Mouse (Mus musculus): Measurements from ENCODE around the gene 2310061N02Rik.
"Not testable (repeated sequence)": the region's sequence is repeated elsewhere in the genome, so short reads cannot be mapped to it uniquely, and the experiment has no call there.

Gene 2310061N02Rik

GRCm38 (mm10) chr16:88707496-88708012 is at the start of gene 2310061N02Rik:
Gene 2310061N02Rik, minus strand, starts transcription at chr16:88707962.
- DNase-seq = no peak

DNA sequence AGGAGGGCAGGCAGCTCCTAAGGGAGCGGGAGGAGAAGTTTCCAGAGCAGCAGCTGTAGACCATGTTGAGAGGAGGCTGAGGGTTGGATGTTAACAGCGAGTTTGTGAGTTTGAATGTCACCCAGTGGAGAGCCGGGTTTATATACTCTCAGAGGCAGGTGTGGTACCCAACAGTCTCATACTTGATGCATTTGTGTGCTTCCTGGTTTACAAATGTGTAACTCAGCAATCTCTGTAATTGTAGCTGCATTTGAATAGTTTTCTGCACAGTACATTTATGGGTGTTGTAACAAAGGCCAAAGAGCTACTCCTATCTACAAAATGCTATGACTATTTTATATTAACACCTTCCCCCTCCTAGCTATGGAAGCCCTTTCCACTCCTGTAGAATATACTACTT is 43.8 kb upstream of the 2310061N02Rik start, which contains the start of gene Krtap13:
TSS of gene Krtap13 (minus strand) at position 101 of the 400 bp plus-strand sequence.
- not testable (repeated sequence) for DNase-seq

- no peak for DNase-seq
Observed at GRCm38 (mm10) chr16:88747943-88748342, 40.2 kb upstream of the 2310061N02Rik start.

- no peak for DNase-seq
Observed at GRCm38 (mm10) chr16:88744750-88745340, 37.1 kb upstream of the 2310061N02Rik start.

DNA sequence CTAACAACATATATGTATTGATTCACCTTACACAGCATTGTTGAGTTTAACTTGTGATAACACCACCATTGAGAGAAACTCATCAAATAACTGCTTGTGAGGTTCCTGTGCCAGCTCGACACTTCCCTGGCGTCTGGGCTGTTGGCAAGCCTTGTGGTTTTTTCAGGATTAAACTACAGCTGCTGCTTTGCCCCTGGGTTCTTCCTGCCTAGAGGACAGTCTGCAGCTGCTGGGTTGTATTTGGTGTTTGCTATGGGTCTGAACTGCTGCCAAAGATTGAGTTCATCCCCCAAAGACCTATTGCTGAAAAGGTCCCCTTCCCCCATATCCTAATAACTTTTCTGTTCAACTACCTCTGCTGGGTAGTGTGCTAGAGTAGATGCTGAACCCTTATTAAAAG is 27.6 kb upstream of the 2310061N02Rik start:
- no peak for DNase-seq

DNA sequence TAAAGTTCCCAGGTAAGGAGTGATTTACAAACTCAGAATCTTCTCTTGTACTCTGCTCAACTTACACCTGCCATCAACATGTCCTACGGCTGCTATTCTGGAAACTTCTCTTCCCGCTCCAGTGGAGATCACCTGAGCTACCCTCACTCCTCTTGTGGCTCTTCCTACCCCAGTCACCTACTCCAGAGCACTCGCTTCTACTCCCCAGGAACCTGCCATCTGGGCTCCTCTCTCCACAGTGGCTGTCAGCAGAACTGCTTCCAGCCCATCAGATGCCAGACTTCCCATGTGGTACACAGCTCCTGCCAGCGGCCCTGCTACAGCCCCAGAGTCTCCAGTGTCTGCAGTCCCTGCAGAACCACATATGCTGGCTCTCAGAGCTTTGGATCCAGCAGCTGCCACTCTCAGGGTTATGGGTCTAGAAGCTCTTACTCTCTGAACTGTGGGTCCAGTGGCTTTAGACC is 21.1 kb upstream of the 2310061N02Rik start, which contains the start of gene Krtap13-1:
TSS of gene Krtap13-1 (plus strand) at position 51 of the 464 bp plus-strand sequence.
- no peak for DNase-seq

DNA sequence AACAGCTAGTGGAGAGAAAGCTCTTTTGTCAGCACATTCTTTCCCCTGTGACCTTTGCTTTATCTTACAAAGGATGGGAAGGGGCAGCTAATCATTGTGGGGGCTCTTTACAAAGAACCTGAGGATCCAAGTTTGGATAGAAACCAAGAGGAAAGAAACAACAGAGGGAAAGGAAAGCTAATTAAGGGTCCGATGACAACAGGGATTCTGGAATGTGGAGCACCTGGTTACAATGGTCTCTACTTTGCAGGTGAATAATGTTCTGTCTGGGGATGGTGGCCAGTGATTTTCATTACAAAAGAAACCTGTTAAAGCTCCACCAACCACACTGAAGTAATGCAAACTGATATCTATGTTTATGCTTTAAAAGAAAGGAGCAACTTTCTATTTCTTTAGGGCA is 12.3 kb upstream of the 2310061N02Rik start:
- DNase-seq = no peak

DNA sequence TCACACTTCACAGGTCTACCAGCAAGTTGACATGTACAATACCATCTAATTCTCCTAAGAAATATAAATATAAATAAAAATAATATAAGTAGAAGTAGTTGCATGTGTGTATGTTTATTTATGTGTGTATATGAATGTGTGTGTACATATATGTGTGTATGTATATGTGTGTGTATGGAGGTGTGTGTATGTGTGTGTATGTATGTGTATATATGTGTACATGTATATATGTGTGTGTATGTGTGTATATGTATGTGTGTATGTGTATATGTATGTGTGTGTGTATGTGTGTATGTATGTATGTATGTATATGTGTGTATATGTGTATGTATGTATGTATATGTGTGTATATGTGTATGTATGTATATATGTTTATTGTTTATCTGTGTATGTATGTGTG is 8.8 kb upstream of the 2310061N02Rik start:
- DNase-seq = no peak

DNA sequence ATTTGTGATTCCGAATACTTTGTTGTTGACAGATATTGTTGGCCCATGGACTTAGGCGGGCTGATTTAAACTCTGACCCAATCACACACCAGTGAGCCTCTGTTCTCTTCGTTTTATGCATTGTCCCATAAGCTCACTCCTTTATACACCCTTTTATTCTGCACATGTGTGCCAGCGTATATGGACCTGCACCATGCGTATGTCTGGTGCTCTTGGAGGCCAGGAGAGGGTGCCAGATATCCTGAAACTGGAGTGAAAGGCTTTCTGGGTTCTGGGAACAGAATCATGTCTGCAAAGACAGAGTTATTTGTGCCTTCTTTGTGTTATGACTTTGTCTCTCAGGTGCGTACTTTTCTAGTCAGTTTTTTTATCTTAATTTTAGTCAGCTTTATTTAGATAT is 3.5 kb upstream of the 2310061N02Rik start:
- DNase-seq = no peak

DNA sequence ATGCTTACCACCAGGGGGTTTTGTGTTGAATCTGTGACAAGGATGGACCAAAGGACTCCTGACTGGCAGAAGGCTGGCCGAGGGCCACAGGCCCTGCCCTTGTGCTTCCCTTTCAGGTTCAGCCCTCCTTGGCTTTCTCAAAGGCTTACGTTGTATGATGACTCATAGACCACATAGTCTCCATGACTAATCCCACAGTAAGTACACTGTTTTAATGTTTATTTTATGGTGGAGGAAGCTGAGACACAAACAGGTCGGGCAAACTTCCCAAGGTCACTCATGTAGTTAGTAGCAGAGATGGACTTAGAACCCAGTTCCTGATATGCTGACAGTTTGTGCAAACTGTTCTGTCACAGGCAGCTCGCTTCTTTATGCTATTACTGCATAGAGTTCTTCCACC is 3.0 kb upstream of the 2310061N02Rik start:
- no peak for DNase-seq

DNA sequence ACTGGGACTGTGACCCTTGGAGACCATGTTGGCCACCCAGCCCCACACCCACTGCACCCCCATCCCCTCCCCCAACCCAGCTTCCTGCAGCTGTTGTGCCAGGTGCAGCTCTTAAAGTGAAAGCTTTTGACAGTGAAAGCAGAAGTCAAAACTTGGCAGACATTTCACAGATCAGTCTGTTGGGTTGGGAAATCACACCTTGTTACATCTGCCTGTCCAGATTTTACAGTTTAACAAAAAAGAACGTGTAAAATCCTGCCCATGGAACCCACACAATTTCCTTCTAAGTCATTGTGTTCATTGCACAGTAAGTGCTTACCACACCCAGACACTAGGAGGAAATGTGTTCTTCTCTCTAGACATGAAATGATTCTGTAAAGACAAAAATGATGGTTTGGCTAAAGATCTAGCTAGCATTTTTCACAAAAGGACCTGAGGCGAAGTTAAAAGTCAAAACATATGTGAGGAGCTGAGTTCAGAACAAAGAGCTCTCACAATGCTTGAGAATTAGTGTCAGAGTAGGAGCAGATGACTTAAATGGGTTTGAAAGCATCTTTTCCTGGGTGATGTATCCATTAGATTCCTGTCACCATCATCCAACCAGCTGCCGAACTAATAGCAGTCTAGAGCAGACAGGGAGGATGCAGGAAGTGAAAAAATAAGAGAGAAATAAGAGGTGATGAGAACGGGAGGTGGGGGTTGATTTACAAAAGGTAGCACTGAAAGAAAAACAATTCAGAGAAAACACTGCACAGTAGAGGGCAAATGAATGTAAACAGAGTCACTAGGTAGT is 6.5 kb downstream of the 2310061N02Rik start:
- peak; percentile 29 to 30 for DNase-seq

GRCm38 (mm10) chr16:88696256-88696655 is 11.5 kb downstream of the 2310061N02Rik start:
- no peak for DNase-seq

DNA sequence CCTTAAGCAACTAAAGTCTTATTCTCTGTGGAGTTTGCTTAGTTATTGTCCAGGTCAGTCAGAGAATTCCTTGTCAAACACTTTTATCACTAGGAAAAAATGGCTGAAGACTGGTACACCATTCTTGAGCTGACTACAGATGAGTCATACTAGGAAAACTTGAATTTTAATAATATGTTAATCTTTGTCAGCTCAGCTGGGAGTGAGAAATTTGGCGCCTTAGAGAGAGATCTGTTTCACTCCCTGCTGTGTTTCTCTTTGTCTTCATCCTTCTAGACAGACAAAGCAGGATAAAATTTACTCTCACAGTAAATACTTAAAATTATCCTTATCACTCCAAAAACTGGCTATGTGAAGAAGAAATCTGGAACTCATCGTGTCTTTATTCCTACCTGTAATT is 26.5 kb downstream of the 2310061N02Rik start:
- DNase-seq = no peak

GRCm38 (mm10) chr16:88679099-88679498 is 28.7 kb downstream of the 2310061N02Rik start:
- no peak for DNase-seq

DNA sequence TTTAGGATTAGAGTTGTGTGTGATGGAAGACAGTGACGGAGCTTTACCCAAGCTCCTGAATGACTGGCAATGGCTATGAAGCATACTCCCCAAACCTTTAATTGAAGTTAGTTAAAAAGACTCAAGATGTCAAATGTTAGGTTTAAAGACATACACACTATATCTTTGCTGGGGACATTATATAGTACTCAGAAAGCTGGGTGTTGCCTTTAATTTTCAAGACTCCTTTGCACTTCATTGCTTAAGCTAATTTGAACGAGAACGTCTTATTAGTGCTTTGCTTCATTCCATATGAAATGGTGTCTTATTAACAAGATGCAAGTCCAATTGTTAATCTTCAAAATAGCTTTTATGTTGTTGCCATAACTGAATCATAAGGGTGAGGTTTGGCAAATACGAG is 36.2 kb downstream of the 2310061N02Rik start, which contains the start of gene Krtap27-1:
TSS of gene Krtap27-1 (minus strand) at position 101 of the 400 bp plus-strand sequence.
- DNase-seq = no peak

DNA sequence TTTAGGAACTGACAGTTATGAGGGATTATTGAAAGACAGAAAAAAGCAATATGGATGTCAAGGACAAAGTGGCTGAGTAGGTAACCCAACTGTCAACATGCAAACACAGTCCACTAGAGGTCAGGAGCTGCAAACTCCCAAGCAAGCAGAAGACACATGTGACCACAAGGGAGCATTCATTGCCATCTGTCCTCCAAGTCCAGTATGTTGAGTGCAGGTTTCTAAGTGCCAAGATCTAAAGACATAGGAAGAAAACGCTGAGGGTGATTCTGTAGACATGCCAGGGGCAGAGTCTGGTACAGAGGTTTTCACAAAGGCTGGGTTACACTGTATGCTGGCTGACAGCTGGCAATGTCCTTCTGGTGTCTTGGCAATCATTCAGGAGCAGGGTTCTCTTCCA is 50.3 kb downstream of the 2310061N02Rik start:
- no peak for DNase-seq
